In the genomic region with DNA sequence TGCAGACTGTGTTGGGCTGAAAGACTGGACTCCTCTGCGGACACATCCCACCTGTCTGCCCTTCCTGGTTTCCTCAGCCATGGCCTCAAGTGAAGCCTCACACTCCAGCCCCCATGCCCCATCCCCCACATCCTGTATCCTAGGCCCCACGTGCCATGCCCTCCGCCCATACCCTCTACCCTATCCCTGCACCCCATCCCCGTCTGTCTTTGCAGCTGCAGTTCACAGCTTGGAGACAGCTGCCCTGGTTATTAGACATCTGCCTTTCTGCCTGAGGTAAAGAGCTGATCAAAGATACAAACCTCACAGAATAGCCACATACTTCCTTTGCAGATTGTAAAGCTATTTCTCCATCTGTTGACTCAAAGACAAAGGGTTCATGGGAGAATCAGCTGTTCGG, we compare ENCODE assay signal across 20 mouse cellular contexts.
A peak's percentile ranks its signal among the peaks of the same experiment; 100 is the strongest.
DNase-seq lines count a peak whose midpoint lies in the region; ATAC-seq and TF ChIP-seq lines count a peak whose summit lies in the region.
"Had no signal": no experiment of that assay in that cellular context is flagged by ENCODE, and none has a peak within 500 bp of the region (broad histone marks: within the 10 kb centered on the region; RNA-seq: fewer than 3 reads in every experiment).

No protein-coding gene starts in this region.

- H3K4me3 ChIP-seq in forebrain, embryonic 11.5 days (ENCODE audit: low read depth, low read length): no peak overlapping the region
- H3K4me3 ChIP-seq in forebrain, embryonic 16.5 days (replicated peaks; ENCODE audit: low read length): no peak overlapping the region
- H3K4me3 ChIP-seq in hindbrain, embryonic 11.5 days (ENCODE audit: low read depth, low read length): no peak overlapping the region
- no peak overlapping the region for H3K4me3 ChIP-seq in lung, postnatal 0 days (ENCODE audit: low read depth, low read length)
- H3K4me3 ChIP-seq in heart, embryonic 11.5 days (ENCODE audit: low read depth, low read length): no peak overlapping the region
- H3K4me3 ChIP-seq: embryonic facial prominence, embryonic 12.5 days; myocyte had no signal

- no peak overlapping the region for H3K4me2 ChIP-seq in forebrain, embryonic 11.5 days (ENCODE audit: low read depth, low read length, severe bottlenecking)
- no peak overlapping the region for H3K4me2 ChIP-seq in forebrain, embryonic 16.5 days (ENCODE audit: low read length)
- no peak overlapping the region for H3K4me2 ChIP-seq in hindbrain, embryonic 11.5 days (replicated peaks; ENCODE audit: low read depth, low read length)
- H3K4me2 ChIP-seq in lung, postnatal 0 days (replicated peaks; ENCODE audit: low read depth, low read length): no peak overlapping the region
- no peak overlapping the region for H3K4me2 ChIP-seq in heart, embryonic 11.5 days
- H3K4me2 ChIP-seq: embryonic facial prominence, embryonic 12.5 days had no signal

- H3K9me3 ChIP-seq in forebrain, embryonic 11.5 days (ENCODE audit: control insufficient read depth, low read length): no peaks in the 10 kb centered on the region
- no peaks in the 10 kb centered on the region for H3K9me3 ChIP-seq in forebrain, embryonic 16.5 days (ENCODE audit: control insufficient read depth, low read length)
- no peaks in the 10 kb centered on the region for H3K9me3 ChIP-seq in hindbrain, embryonic 11.5 days (ENCODE audit: control insufficient read depth, low read length)
- H3K9me3 ChIP-seq in lung, postnatal 0 days (ENCODE audit: low read length): no peaks in the 10 kb centered on the region
- H3K9me3 ChIP-seq in heart, embryonic 11.5 days (replicated peaks; ENCODE audit: control insufficient read depth, low read length): no peaks in the 10 kb centered on the region
- H3K9me3 ChIP-seq: embryonic facial prominence, embryonic 12.5 days had no signal

- TF ChIP-seq CTCF in lung, postnatal 0 days (IDR thresholded peaks at IDR 0.05): no peak

- no peak overlapping the region for H3K9ac ChIP-seq in forebrain, embryonic 11.5 days (ENCODE audit: low read length)
- H3K9ac ChIP-seq in forebrain, embryonic 16.5 days (replicated peaks; ENCODE audit: low read depth, low read length): no peak overlapping the region
- no peak overlapping the region for H3K9ac ChIP-seq in hindbrain, embryonic 11.5 days (ENCODE audit: low read depth, low read length)
- no peak overlapping the region for H3K9ac ChIP-seq in lung, postnatal 0 days (replicated peaks; ENCODE audit: low read depth)
- no peak overlapping the region for H3K9ac ChIP-seq in heart, embryonic 11.5 days (ENCODE audit: low read depth, low read length)
- H3K9ac ChIP-seq: embryonic facial prominence, embryonic 12.5 days; liver, embryonic 14.5 days had no signal

- 77% methylated on average over 5 of the region's 5 CpGs for WGBS in forebrain, embryonic 11.5 days
- 65% methylated on average over 5 of the region's 5 CpGs for WGBS in forebrain, embryonic 16.5 days
- 71% methylated on average over 5 of the region's 5 CpGs for WGBS in hindbrain, embryonic 11.5 days
- 60% methylated on average over 5 of the region's 5 CpGs for WGBS in lung, postnatal 0 days
- 59% methylated on average over 5 of the region's 5 CpGs for WGBS in heart, embryonic 11.5 days (ENCODE audit: insufficient replicate concordance)

- TF ChIP-seq EP300 in lung, postnatal 0 days (IDR thresholded peaks at IDR 0.05): no peak

- H3K4me1 ChIP-seq in forebrain, embryonic 11.5 days (replicated peaks; ENCODE audit: control insufficient read depth, insufficient read depth, low read length): peaks cover 3% of the 10 kb centered on the region; the same call in 1 of the 2 replicates
- peaks cover 16% of the 10 kb centered on the region for H3K4me1 ChIP-seq in forebrain, embryonic 16.5 days (replicated peaks; ENCODE audit: control insufficient read depth, insufficient read depth, low read length)
- H3K4me1 ChIP-seq in hindbrain, embryonic 11.5 days (replicated peaks; ENCODE audit: control insufficient read depth, insufficient read depth, low read length): peaks cover 4% of the 10 kb centered on the region; the same call in 1 of the 2 replicates
- H3K4me1 ChIP-seq in lung, postnatal 0 days (ENCODE audit: insufficient read depth, low read depth, low read length): no peaks in the 10 kb centered on the region
- H3K4me1 ChIP-seq in heart, embryonic 11.5 days (ENCODE audit: control insufficient read depth, insufficient read depth, low read length): 0 out of 2 replicates have a peak, but pooled peaks cover 2% of the 10 kb centered on the region

- no peaks in the 10 kb centered on the region for H3K36me3 ChIP-seq in forebrain, embryonic 11.5 days (ENCODE audit: control insufficient read depth, insufficient read depth, low read length)
- H3K36me3 ChIP-seq in forebrain, embryonic 16.5 days (ENCODE audit: control insufficient read depth, insufficient read depth): 0 out of 2 replicates have a peak, but pooled peaks cover 2% of the 10 kb centered on the region
- H3K36me3 ChIP-seq in hindbrain, embryonic 11.5 days (ENCODE audit: control insufficient read depth, insufficient read depth, low read length): no peaks in the 10 kb centered on the region
- no peaks in the 10 kb centered on the region for H3K36me3 ChIP-seq in lung, postnatal 0 days (ENCODE audit: insufficient read depth, low read length)
- no peaks in the 10 kb centered on the region for H3K36me3 ChIP-seq in heart, embryonic 11.5 days (ENCODE audit: control insufficient read depth, insufficient read depth, low read length)

- H3K27ac ChIP-seq in forebrain, embryonic 11.5 days (ENCODE audit: low read depth, low read length): no peak overlapping the region
- H3K27ac ChIP-seq in forebrain, embryonic 16.5 days (ENCODE audit: low read length): no peak overlapping the region
- no peak overlapping the region for H3K27ac ChIP-seq in hindbrain, embryonic 11.5 days (ENCODE audit: low read depth, low read length)
- H3K27ac ChIP-seq in lung, postnatal 0 days (ENCODE audit: low read length): no peak overlapping the region
- no peak overlapping the region for H3K27ac ChIP-seq in heart, embryonic 11.5 days (ENCODE audit: low read depth, low read length)
- H3K27ac ChIP-seq: embryonic facial prominence, embryonic 12.5 days; liver, embryonic 14.5 days had no signal

- H3K27me3 ChIP-seq in forebrain, embryonic 11.5 days (ENCODE audit: control insufficient read depth, insufficient read depth, low read length): no peaks in the 10 kb centered on the region
- H3K27me3 ChIP-seq in forebrain, embryonic 16.5 days (replicated peaks; ENCODE audit: control insufficient read depth, insufficient read depth, low read length): no peaks in the 10 kb centered on the region
- no peaks in the 10 kb centered on the region for H3K27me3 ChIP-seq in hindbrain, embryonic 11.5 days (ENCODE audit: control insufficient read depth, insufficient read depth, low read length)
- no peaks in the 10 kb centered on the region for H3K27me3 ChIP-seq in lung, postnatal 0 days (replicated peaks; ENCODE audit: insufficient read depth, low read length)
- H3K27me3 ChIP-seq in heart, embryonic 11.5 days (ENCODE audit: control insufficient read depth, insufficient read depth, low read length): no peaks in the 10 kb centered on the region
- H3K27me3 ChIP-seq: embryonic facial prominence, embryonic 12.5 days had no signal

- no peak for DNase-seq in forebrain, embryonic 11.5 days (ENCODE audit: low spot score)
- DNase-seq in 416B (ENCODE audit: low read depth): peak; percentile 6
- no peak for DNase-seq in hindbrain, embryonic 11.5 days (ENCODE audit: low spot score)
- DNase-seq in retina, embryonic 14.5 days (ENCODE audit: low spot score): peak; percentile 53
- DNase-seq in testis, postnatal 10 days (ENCODE audit: low spot score): no peak
- no peak for DNase-seq in lung, postnatal 0 days (ENCODE audit: low spot score)
- DNase-seq: adrenal gland, postnatal 25 days; cerebellum, postnatal 10 days; gastrocnemius, postnatal 10 days; heart, postnatal 10 days; layer of hippocampus, postnatal 36 days; left cerebral cortex, postnatal 4 days; lung, postnatal 14 days; right cerebral cortex, postnatal 4 days had no signal

- peak; percentile 29; the same call in 1 of the 2 replicates for ATAC-seq in forebrain, embryonic 11.5 days (replicated peaks; ENCODE audit: low FRiP score)
- no peak for ATAC-seq in forebrain, embryonic 16.5 days
- ATAC-seq in hindbrain, embryonic 11.5 days (ENCODE audit: low FRiP score): peak; percentile 41; the same call in 1 of the 2 replicates
- ATAC-seq in lung, postnatal 0 days: no peak
- no peak for ATAC-seq in heart, embryonic 11.5 days (replicated peaks; ENCODE audit: insufficient number of reproducible peaks, low FRiP score, low TSS enrichment)
- ATAC-seq: intestine, postnatal 0 days had no signal

Comparison
In these comparisons a context has a peak if more than half of its experiments do, and no peak if none do; other contexts are left out.
1. ATAC-seq: peak in forebrain, embryonic 11.5 days (single experiment) and hindbrain, embryonic 11.5 days (single experiment); none in forebrain, embryonic 16.5 days (single experiment), lung, postnatal 0 days (single experiment) and heart, embryonic 11.5 days (single experiment).
2. DNase-seq: peak in 416B (single experiment) and retina, embryonic 14.5 days (single experiment); none in forebrain, embryonic 11.5 days (single experiment), hindbrain, embryonic 11.5 days (single experiment), testis, postnatal 10 days (single experiment) and lung, postnatal 0 days (single experiment).